Mouse (Mus musculus): ENCODE measurements around the gene Glyat. TPM values are rescaled to one million over a fixed set of nuclear protein-coding genes. Genes with fewer than 3 reads are reported as not detected.
"Not testable (repeated sequence)": the region's sequence is repeated elsewhere in the genome, so short reads cannot be mapped to it uniquely, and the experiment has no call there.

The Glyat gene
- total and polyA plus RNA-seq, 2 experiments, result 56.1 to 277 TPM

- peaks cover 1% of the 10 kb centered on the region; the same call in 1 of the 2 replicates for H3K4me1 ChIP-seq (ENCODE audit: control insufficient read depth, insufficient read depth, low read length)
- no peak for DNase-seq (ENCODE audit: extremely low read depth, low read depth, low spot score)
- no peak overlapping the region for H3K4me3 ChIP-seq (ENCODE audit: insufficient read depth, low read depth, low read length)
- H3K27me3 ChIP-seq (ENCODE audit: control insufficient read depth, insufficient read depth, low read length), result no peaks in the 10 kb centered on the region
- no peaks in the 10 kb centered on the region for H3K79me2 ChIP-seq (ENCODE audit: control insufficient read depth, insufficient read depth, low read length)
- no peak for TF ChIP-seq POLR2A (IDR thresholded peaks at IDR 0.05; ENCODE audit: extremely low read depth, insufficient read depth, low read length)
- no peak for TF ChIP-seq CTCF (IDR thresholded peaks at IDR 0.05; ENCODE audit: low read depth, low read length)
- H3K27ac ChIP-seq (replicated peaks; ENCODE audit: insufficient read depth, low read depth, low read length), result no peak overlapping the region
- H3K9ac ChIP-seq (ENCODE audit: low read depth, low read length), result no peak overlapping the region
- peaks cover 68% of the 10 kb centered on the region for H3K36me3 ChIP-seq (ENCODE audit: control insufficient read depth, insufficient read depth, low read length)
Measured at GRCm38 (mm10) chr19:12649511-12649910, 16.4 kb downstream of the Glyat start.

GRCm38 (mm10) chr19:12666156-12666555, 33.0 kb downstream of the Glyat start:
- WGBS, result 79% methylated on average over 1 of the region's 1 CpGs
- Histone ChIP-seq H3K4me1 (ENCODE audit: control insufficient read depth, insufficient read depth, low read length) (peaks cover 7% of the 10 kb centered on the region; the same call in 1 of the 2 replicates), H3K4me3 (ENCODE audit: insufficient read depth, low read depth, low read length) (no peak overlapping the region), H3K79me2 (ENCODE audit: control insufficient read depth, insufficient read depth, low read length) (no peaks in the 10 kb centered on the region), H3K27me3 (ENCODE audit: control insufficient read depth, insufficient read depth, low read length) (no peaks in the 10 kb centered on the region), H3K27ac (replicated peaks; ENCODE audit: insufficient read depth, low read depth, low read length) (no peak overlapping the region), H3K36me3 (ENCODE audit: control insufficient read depth, insufficient read depth, low read length) (no peaks in the 10 kb centered on the region), H3K9ac (ENCODE audit: low read depth, low read length) (no peak overlapping the region)
- no peak for DNase-seq (ENCODE audit: extremely low read depth, low read depth, low spot score)
- TF ChIP-seq POLR2A (IDR thresholded peaks at IDR 0.05; ENCODE audit: extremely low read depth, insufficient read depth, low read length) (no peak), CTCF (IDR thresholded peaks at IDR 0.05; ENCODE audit: low read depth, low read length) (no peak)

- H3K36me3 ChIP-seq (ENCODE audit: control insufficient read depth, insufficient read depth, low read length); H3K27me3 ChIP-seq (ENCODE audit: control insufficient read depth, insufficient read depth, low read length); DNase-seq (ENCODE audit: extremely low read depth, low read depth, low spot score); H3K79me2 ChIP-seq (ENCODE audit: control insufficient read depth, insufficient read depth, low read length); H3K27ac ChIP-seq (replicated peaks; ENCODE audit: insufficient read depth, low read depth, low read length); H3K9ac ChIP-seq (ENCODE audit: low read depth, low read length); H3K4me3 ChIP-seq (ENCODE audit: insufficient read depth, low read depth, low read length): not testable (repeated sequence)
- 92% methylated on average over 3 of the region's 3 CpGs for WGBS
- peaks cover 11% of the 10 kb centered on the region; the same call in 1 of the 2 replicates for H3K4me1 ChIP-seq (ENCODE audit: control insufficient read depth, insufficient read depth, low read length)
Measured at GRCm38 (mm10) chr19:12668601-12669000, 35.5 kb downstream of the Glyat start.

- Histone ChIP-seq H3K27ac (replicated peaks; ENCODE audit: insufficient read depth, low read depth, low read length) (peak within 1 kb of the TSS; percentile 84), H3K9ac (ENCODE audit: low read depth, low read length) (no peak within 1 kb of the TSS), H3K79me2 (ENCODE audit: control insufficient read depth, insufficient read depth, low read length) (no peaks in the 10 kb centered on the region), H3K36me3 (ENCODE audit: control insufficient read depth, insufficient read depth, low read length) (no peaks in the 10 kb centered on the region), H3K4me3 (ENCODE audit: insufficient read depth, low read depth, low read length) (no peak within 1 kb of the TSS), H3K27me3 (ENCODE audit: control insufficient read depth, insufficient read depth, low read length) (no peaks in the 10 kb centered on the region), H3K4me1 (ENCODE audit: control insufficient read depth, insufficient read depth, low read length) (peaks cover 11% of the 10 kb centered on the region; the same call in 1 of the 2 replicates)
- DNase-seq (ENCODE audit: extremely low read depth, low read depth, low spot score), result no peak
- no peak for TF ChIP-seq CTCF (IDR thresholded peaks at IDR 0.05; ENCODE audit: low read depth, low read length)
- no peak for TF ChIP-seq POLR2A (IDR thresholded peaks at IDR 0.05; ENCODE audit: extremely low read depth, insufficient read depth, low read length)
Measured at GRCm38 (mm10) chr19:12670139-12670538, 37.0 kb downstream of the Glyat start, which contains the start of gene Olfr1442. Olfr1442 (plus strand) TSS chr19:12670439.

GRCm38 (mm10) chr19:12671051-12671450, 37.9 kb downstream of the Glyat start:
- H3K9ac ChIP-seq (ENCODE audit: low read depth, low read length), result no peak overlapping the region
- no peak overlapping the region for H3K4me3 ChIP-seq (ENCODE audit: insufficient read depth, low read depth, low read length)
- no peaks in the 10 kb centered on the region for H3K36me3 ChIP-seq (ENCODE audit: control insufficient read depth, insufficient read depth, low read length)
- 31% methylated on average over 4 of the region's 4 CpGs for WGBS
- DNase-seq (ENCODE audit: extremely low read depth, low read depth, low spot score), result peak; percentile 97
- peak overlapping the region; percentile 84 for H3K27ac ChIP-seq (replicated peaks; ENCODE audit: insufficient read depth, low read depth, low read length)
- no peaks in the 10 kb centered on the region for H3K27me3 ChIP-seq (ENCODE audit: control insufficient read depth, insufficient read depth, low read length)
- TF ChIP-seq POLR2A (IDR thresholded peaks at IDR 0.05; ENCODE audit: extremely low read depth, insufficient read depth, low read length) (no peak), CTCF (IDR thresholded peaks at IDR 0.05; ENCODE audit: low read depth, low read length) (no peak)
- peaks cover 11% of the 10 kb centered on the region; the same call in 1 of the 2 replicates for H3K4me1 ChIP-seq (ENCODE audit: control insufficient read depth, insufficient read depth, low read length)
- no peaks in the 10 kb centered on the region for H3K79me2 ChIP-seq (ENCODE audit: control insufficient read depth, insufficient read depth, low read length)

- no peaks in the 10 kb centered on the region for H3K4me1 ChIP-seq (ENCODE audit: control insufficient read depth, insufficient read depth, low read length)
- DNase-seq (ENCODE audit: extremely low read depth, low read depth, low spot score), result no peak
- TF ChIP-seq POLR2A (IDR thresholded peaks at IDR 0.05; ENCODE audit: extremely low read depth, insufficient read depth, low read length) (no peak), CTCF (IDR thresholded peaks at IDR 0.05; ENCODE audit: low read depth, low read length) (no peak)
Measured at GRCm38 (mm10) chr19:12677812-12678211, 44.7 kb downstream of the Glyat start, which contains the start of gene Olfr1443. Olfr1443 (plus strand) TSS chr19:12678112.

More at GRCm38 (mm10) chr19:12677812-12678211, 44.7 kb downstream of the Glyat start, which contains the start of gene Olfr1443:
- Histone ChIP-seq H3K4me3 (ENCODE audit: insufficient read depth, low read depth, low read length) (no peak within 1 kb of the TSS), H3K79me2 (ENCODE audit: control insufficient read depth, insufficient read depth, low read length) (no peaks in the 10 kb centered on the region), H3K27ac (replicated peaks; ENCODE audit: insufficient read depth, low read depth, low read length) (no peak within 1 kb of the TSS), H3K9ac (ENCODE audit: low read depth, low read length) (no peak within 1 kb of the TSS), H3K36me3 (ENCODE audit: control insufficient read depth, insufficient read depth, low read length) (no peaks in the 10 kb centered on the region), H3K27me3 (ENCODE audit: control insufficient read depth, insufficient read depth, low read length) (no peaks in the 10 kb centered on the region)
- 75% methylated on average over 3 of the region's 3 CpGs for WGBS

All from liver, adult 2 months (tissue).